Mouse (Mus musculus) limb, embryonic 12.5 days (tissue): ENCODE measurements at regions not wholly inside any gene's neighbourhood (a gene's known extent, or its start where the extent isn't known, plus 50 kb on each side); places are given as distances from the start of the nearest gene placed in this dataset.

ENCODE experiments used
- ATAC-seq: fragments of 200-750 bp; cut with Nextera tagmentation; 2 replicates; pipeline ENCODE4 v1.8.0; 2017; ENCODE audit warnings: low read depth, moderate TSS enrichment; ENCODE audit not compliant: insufficient number of reproducible peaks, insufficient read depth, low FRiP score, low TSS enrichment
- H3K27ac ChIP-seq: fragments of 300-500 bp; sonication (generic); 2 replicates; pipeline ENCODE4 v1.5.1; 2016; ENCODE audit warnings: mild to moderate bottlenecking, moderate library complexity
- H3K27me3 ChIP-seq: fragments of 300-500 bp; sonication (generic); 2 replicates; pipeline ENCODE4 v1.6.1; 2016; ENCODE audit warnings: mild to moderate bottlenecking, moderate library complexity
- H3K36me3 ChIP-seq: fragments of 300-500 bp; sonication (generic); 2 replicates; pipeline ENCODE4 v1.6.1; 2016; ENCODE audit warnings: mild to moderate bottlenecking, moderate library complexity
- H3K4me1 ChIP-seq: fragments of 300-500 bp; sonication (generic); replicated peaks from 2 replicates; pipeline ENCODE4 v1.6.1; 2016
- H3K4me2 ChIP-seq: fragments of 300-500 bp; sonication (generic); 2 replicates; pipeline ENCODE4 v1.6.1; 2016; ENCODE audit warnings: mild to moderate bottlenecking, moderate library complexity
- H3K4me3 ChIP-seq: fragments of 300-500 bp; sonication (generic); replicated peaks from 2 replicates; pipeline ENCODE4 v1.5.1; 2016; ENCODE audit warnings: mild to moderate bottlenecking
- H3K9ac ChIP-seq: fragments of 300-500 bp; sonication (generic); replicated peaks from 2 replicates; pipeline ENCODE4 v1.6.1; 2016; ENCODE audit warnings: mild to moderate bottlenecking, moderate library complexity
- H3K9me3 ChIP-seq: fragments of 300-500 bp; sonication (generic); 2 replicates; pipeline ENCODE4 v1.6.1; 2016; ENCODE audit warnings: mild to moderate bottlenecking, moderate library complexity
- WGBS: fragments of 180-500 bp; shearing (Covaris S2); methylation state at CpG from one replicate; pipeline ENCODE4 v1.1.7; 2016; 5-methylcytosine and 5-hydroxymethylcytosine counted together

DNA sequence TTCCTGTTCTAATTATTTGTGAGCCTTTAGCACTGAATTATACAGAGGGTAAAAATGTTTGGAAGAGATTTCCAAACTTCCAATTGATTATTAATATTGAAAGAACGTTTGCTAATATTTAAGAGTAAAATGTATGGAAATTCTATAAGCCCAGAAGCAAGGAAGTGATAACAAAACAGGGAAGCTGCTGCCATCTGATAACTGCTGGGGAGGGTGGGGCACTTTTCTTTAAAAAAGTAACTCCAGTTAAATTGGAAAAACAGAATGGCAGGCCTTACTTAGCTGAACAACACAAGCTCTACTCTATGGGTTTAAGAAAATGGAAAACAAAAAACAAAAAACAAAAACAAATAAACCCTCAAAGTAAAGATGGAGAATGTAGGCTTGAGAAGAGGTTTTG lies 1327.7 kb downstream of the Hace1 start:
- WGBS: 75% methylated on average over 1 of the region's 1 CpGs
- H3K4me2 ChIP-seq: no peak overlapping the region
- ATAC-seq: no peak
- H3K27me3 ChIP-seq: no peaks in the 10 kb centered on the region
- no peak overlapping the region for H3K27ac ChIP-seq
- no peak overlapping the region for H3K9ac ChIP-seq
- no peak overlapping the region for H3K4me3 ChIP-seq
- no peaks in the 10 kb centered on the region for H3K9me3 ChIP-seq
- H3K36me3 ChIP-seq: no peaks in the 10 kb centered on the region
- H3K4me1 ChIP-seq: no peaks in the 10 kb centered on the region

DNA sequence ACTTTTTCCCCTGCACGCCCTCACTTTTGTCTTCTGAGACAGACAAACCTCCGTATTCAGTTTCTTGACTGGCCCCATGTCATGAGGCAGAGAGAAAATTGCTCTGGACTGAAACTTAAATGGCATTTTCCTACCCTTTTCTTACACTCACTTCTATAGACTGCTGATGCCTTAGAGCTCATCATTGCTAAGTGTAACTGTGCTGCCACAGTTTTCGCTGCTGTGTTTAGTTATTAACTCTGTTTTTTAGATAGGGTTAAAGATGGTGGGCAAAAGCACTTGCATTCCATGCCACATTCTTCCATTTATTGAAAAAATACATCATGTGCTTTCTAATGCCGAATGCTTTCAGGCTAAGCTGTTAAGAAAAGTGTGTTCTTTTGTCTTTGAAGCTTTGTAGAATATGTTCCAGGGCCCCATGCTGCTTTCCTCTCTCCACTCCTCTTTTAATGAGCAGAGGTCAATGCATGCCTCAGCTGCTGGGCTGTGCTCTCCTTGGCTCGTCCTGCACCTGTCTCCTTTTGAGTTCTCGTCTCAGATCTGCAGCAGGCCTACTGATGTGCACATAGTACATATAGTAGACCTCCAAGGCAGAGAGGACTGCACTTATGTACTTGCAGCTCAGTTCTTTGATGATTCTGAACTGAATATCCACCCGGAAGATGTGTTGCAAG lies 1345.0 kb downstream of the Hace1 start:
- no peak overlapping the region for H3K4me3 ChIP-seq
- no peaks in the 10 kb centered on the region for H3K9me3 ChIP-seq
- H3K27me3 ChIP-seq: no peaks in the 10 kb centered on the region
- no peak for ATAC-seq
- no peak overlapping the region for H3K27ac ChIP-seq
- no peak overlapping the region for H3K9ac ChIP-seq
- no peaks in the 10 kb centered on the region for H3K4me1 ChIP-seq
- 70% methylated on average over 7 of the region's 7 CpGs for WGBS
- H3K36me3 ChIP-seq: no peaks in the 10 kb centered on the region
- H3K4me2 ChIP-seq: no peak overlapping the region

DNA sequence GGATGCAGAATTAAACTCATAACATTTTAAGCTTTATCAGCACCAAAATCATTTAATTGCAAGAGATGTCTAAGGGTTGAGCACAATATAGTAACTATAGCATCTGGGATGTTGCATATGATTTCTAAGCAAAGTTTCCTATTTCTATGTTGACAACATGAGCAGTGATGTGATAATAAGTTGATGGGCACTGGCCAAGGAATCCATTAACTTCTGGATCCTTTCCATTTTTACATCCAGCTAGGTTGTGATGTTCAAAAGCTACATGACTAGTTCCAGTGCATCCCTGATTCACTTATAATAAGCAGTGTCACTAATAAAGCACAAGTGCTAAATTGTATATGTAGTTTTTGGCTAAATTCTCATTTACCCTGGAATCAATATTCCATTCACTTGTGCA lies 1356.7 kb downstream of the Hace1 start:
- Histone ChIP-seq H3K9me3 (no peaks in the 10 kb centered on the region), H3K36me3 (no peaks in the 10 kb centered on the region), H3K27me3 (no peaks in the 10 kb centered on the region), H3K4me3 (no peak overlapping the region), H3K4me1 (no peaks in the 10 kb centered on the region), H3K27ac (no peak overlapping the region), H3K9ac (no peak overlapping the region), H3K4me2 (no peak overlapping the region)
- no peak for ATAC-seq

- Histone ChIP-seq H3K4me3 (no peak overlapping the region), H3K4me1 (no peaks in the 10 kb centered on the region), H3K9me3 (no peaks in the 10 kb centered on the region), H3K36me3 (no peaks in the 10 kb centered on the region), H3K27me3 (no peaks in the 10 kb centered on the region), H3K4me2 (no peak overlapping the region), H3K27ac (no peak overlapping the region), H3K9ac (no peak overlapping the region)
- 52% methylated on average over 5 of the region's 5 CpGs for WGBS
- no peak for ATAC-seq
Observed at GRCm38 (mm10) chr10:46936248-46936970, 1358.8 kb downstream of the Hace1 start.

DNA sequence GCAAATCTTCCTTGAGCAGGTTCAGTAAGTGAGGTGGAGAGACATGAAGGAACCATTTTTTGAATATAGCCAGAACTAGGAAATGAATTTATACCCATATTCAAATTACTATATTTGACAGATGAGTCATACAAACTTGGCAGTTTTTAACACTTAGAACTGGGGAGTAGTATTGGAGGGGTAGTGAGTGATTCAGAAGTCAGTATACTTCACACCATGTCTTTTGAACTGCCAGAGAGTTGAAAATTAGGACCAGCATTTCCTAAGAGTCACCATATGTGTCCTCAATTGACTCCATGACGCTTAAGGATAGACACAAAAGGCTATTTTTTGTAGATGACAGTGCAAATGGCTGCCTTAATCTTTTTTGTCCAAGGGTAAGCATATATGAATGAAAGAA lies 1361.7 kb downstream of the Hace1 start:
- H3K9ac ChIP-seq: no peak overlapping the region
- no peak for ATAC-seq
- no peaks in the 10 kb centered on the region for H3K36me3 ChIP-seq
- no peaks in the 10 kb centered on the region for H3K4me1 ChIP-seq
- H3K4me2 ChIP-seq: no peak overlapping the region
- H3K27ac ChIP-seq: no peak overlapping the region
- no peaks in the 10 kb centered on the region for H3K27me3 ChIP-seq
- 32% methylated on average over 1 of the region's 1 CpGs for WGBS
- no peak overlapping the region for H3K4me3 ChIP-seq
- H3K9me3 ChIP-seq: no peaks in the 10 kb centered on the region

- H3K27me3 ChIP-seq: no peaks in the 10 kb centered on the region
- no peak for ATAC-seq
- H3K9ac ChIP-seq: no peak overlapping the region
- no peaks in the 10 kb centered on the region for H3K36me3 ChIP-seq
- no peak overlapping the region for H3K4me2 ChIP-seq
- no peak overlapping the region for H3K27ac ChIP-seq
- 25% methylated on average over 2 of the region's 2 CpGs for WGBS
- H3K4me3 ChIP-seq: no peak overlapping the region
- H3K9me3 ChIP-seq: no peaks in the 10 kb centered on the region
- no peaks in the 10 kb centered on the region for H3K4me1 ChIP-seq
Observed at GRCm38 (mm10) chr10:46939819-46940218, 1362.2 kb downstream of the Hace1 start.

- 87% methylated on average over 4 of the region's 4 CpGs for WGBS
- ATAC-seq: no peak
- H3K36me3 ChIP-seq: no peaks in the 10 kb centered on the region
- H3K9me3 ChIP-seq: no peaks in the 10 kb centered on the region
- H3K9ac ChIP-seq: no peak overlapping the region
- H3K4me3 ChIP-seq: no peak overlapping the region
- no peaks in the 10 kb centered on the region for H3K4me1 ChIP-seq
- H3K4me2 ChIP-seq: no peak overlapping the region
- no peaks in the 10 kb centered on the region for H3K27me3 ChIP-seq
- H3K27ac ChIP-seq: no peak overlapping the region
Observed at GRCm38 (mm10) chr10:46952940-46953339, 1375.3 kb downstream of the Hace1 start.

GRCm38 (mm10) chr10:46954701-46955100 lies 1377.1 kb downstream of the Hace1 start:
- Histone ChIP-seq H3K4me1 (no peaks in the 10 kb centered on the region), H3K4me3 (no peak overlapping the region), H3K9me3 (no peaks in the 10 kb centered on the region), H3K9ac (no peak overlapping the region), H3K36me3 (no peaks in the 10 kb centered on the region), H3K4me2 (no peak overlapping the region), H3K27ac (no peak overlapping the region), H3K27me3 (no peaks in the 10 kb centered on the region)
- WGBS: 85% methylated on average over 1 of the region's 1 CpGs
- ATAC-seq: no peak

- no peak overlapping the region for H3K4me2 ChIP-seq
- no peaks in the 10 kb centered on the region for H3K9me3 ChIP-seq
- H3K27me3 ChIP-seq: no peaks in the 10 kb centered on the region
- H3K4me3 ChIP-seq: no peak overlapping the region
- no peaks in the 10 kb centered on the region for H3K4me1 ChIP-seq
- ATAC-seq: no peak
- H3K9ac ChIP-seq: no peak overlapping the region
- no peaks in the 10 kb centered on the region for H3K36me3 ChIP-seq
- no peak overlapping the region for H3K27ac ChIP-seq
Observed at GRCm38 (mm10) chr10:46980410-46980809, 1402.8 kb downstream of the Hace1 start.

GRCm38 (mm10) chr10:46999701-47000100 lies 1422.1 kb downstream of the Hace1 start:
- no peaks in the 10 kb centered on the region for H3K36me3 ChIP-seq
- H3K4me3 ChIP-seq: no peak overlapping the region
- 78% methylated on average over 1 of the region's 1 CpGs for WGBS
- H3K9me3 ChIP-seq: no peaks in the 10 kb centered on the region
- no peak for ATAC-seq
- H3K27ac ChIP-seq: no peak overlapping the region
- no peak overlapping the region for H3K4me2 ChIP-seq
- H3K4me1 ChIP-seq: no peaks in the 10 kb centered on the region
- no peaks in the 10 kb centered on the region for H3K27me3 ChIP-seq
- no peak overlapping the region for H3K9ac ChIP-seq

DNA sequence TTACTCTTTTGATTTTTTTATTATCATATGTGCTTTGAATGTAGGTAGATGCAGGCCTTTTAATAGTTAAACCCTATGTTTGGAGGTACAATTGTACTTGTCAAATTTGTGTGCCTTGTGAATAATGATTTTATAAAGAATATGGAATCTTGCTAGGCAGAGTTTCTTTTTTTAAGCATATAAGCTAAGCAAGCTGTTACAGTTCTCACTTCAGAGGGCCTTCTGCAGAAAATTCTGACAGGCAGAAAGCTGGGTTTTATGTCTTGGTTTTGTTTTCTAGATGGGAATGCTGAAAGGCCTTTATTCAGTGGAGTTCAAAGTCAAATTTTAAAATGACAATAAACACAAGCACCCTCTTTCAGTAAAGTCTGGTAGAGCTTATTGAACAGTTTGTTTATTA lies 1451.1 kb downstream of the Hace1 start:
- Histone ChIP-seq H3K27me3 (no peaks in the 10 kb centered on the region), H3K4me3 (no peak overlapping the region), H3K9me3 (no peaks in the 10 kb centered on the region), H3K27ac (no peak overlapping the region), H3K36me3 (no peaks in the 10 kb centered on the region), H3K4me1 (no peaks in the 10 kb centered on the region), H3K9ac (no peak overlapping the region), H3K4me2 (no peak overlapping the region)
- no peak for ATAC-seq

DNA sequence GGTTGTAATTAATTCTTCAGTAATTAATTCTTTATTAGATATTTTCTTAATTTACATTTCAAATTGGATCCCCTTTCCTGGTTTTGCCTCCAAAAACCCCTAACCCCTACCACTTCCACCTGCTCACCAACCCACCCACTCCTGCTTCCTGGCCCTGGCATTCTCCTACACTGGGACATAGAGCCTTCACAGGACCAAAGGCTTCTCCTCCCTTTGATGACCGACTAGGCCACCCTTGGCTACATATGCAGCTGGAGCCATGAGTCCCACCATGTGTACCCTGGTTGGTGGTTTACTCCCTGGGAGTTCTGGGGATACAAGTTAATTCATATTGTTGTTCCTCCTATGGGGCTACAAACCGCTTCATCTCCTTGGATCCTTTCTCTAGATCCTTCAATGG lies 1477.0 kb downstream of the Hace1 start:
- H3K27ac ChIP-seq: no peak overlapping the region
- no peak overlapping the region for H3K4me3 ChIP-seq
- H3K9ac ChIP-seq: no peak overlapping the region
- no peak for ATAC-seq
- no peaks in the 10 kb centered on the region for H3K9me3 ChIP-seq
- H3K4me1 ChIP-seq: no peaks in the 10 kb centered on the region
- no peaks in the 10 kb centered on the region for H3K27me3 ChIP-seq
- no peak overlapping the region for H3K4me2 ChIP-seq
- no peaks in the 10 kb centered on the region for H3K36me3 ChIP-seq
- 86% methylated on average over 2 of the region's 2 CpGs for WGBS
